In the genomic region with DNA sequence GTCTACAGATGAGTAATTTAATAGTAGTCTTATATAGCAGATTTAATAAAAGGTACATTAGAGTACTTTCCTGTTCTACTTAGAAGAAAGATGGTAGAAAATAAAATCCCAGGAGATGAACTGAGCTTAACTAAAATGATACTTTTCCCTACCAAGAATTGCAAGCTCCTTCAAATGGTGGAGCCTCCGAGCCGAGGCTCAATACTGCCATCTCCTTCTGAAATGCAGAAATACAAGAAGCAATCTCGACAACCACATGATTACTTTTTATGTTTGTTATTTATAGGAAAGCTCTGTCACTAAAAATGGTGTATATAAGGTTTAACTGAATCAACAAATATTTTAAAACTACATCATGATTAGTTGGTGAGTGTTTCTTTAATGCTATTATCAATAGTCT, we compare ENCODE assay signal across 22 mouse cellular contexts. TPM values are rescaled to one million over a fixed set of nuclear protein-coding genes. Genes with fewer than 3 reads are reported as not detected.
A peak's percentile ranks its signal among the peaks of the same experiment; 100 is the strongest.
DNase-seq lines count a peak whose midpoint lies in the region; ATAC-seq and TF ChIP-seq lines count a peak whose summit lies in the region.
"Had no signal": no experiment of that assay in that cellular context is flagged by ENCODE, and none has a peak within 500 bp of the region (broad histone marks: within the 10 kb centered on the region; RNA-seq: fewer than 3 reads in every experiment).

No protein-coding gene starts in this region.

- TF ChIP-seq EP300 in heart, postnatal 0 days (IDR thresholded peaks at IDR 0.05; ENCODE audit: low read depth), result no peak
- TF ChIP-seq EP300 in MEL (IDR thresholded peaks at IDR 0.05; ENCODE audit: low read depth in 1 of 2, low read length in 2 of 2), result no peak

- TF ChIP-seq POLR2A in MEL (IDR thresholded peaks at IDR 0.05; ENCODE audit: control insufficient read depth in 1 of 2, insufficient read depth in 1 of 2, low read depth in 1 of 2, low read length in 2 of 2, poor library complexity in 1 of 2), result no peak
- no peak for TF ChIP-seq POLR2A in cortical plate, adult 2 months (IDR thresholded peaks at IDR 0.05; ENCODE audit: extremely low read depth, insufficient read depth, low read length)

- no peak overlapping the region for H3K4me2 ChIP-seq in heart, postnatal 0 days (ENCODE audit: low read depth, low read length)
- no peak overlapping the region for H3K4me2 ChIP-seq in lung, embryonic 14.5 days
- H3K4me2 ChIP-seq in kidney, embryonic 16.5 days (replicated peaks; ENCODE audit: low read depth, low read length), result no peak overlapping the region
- H3K4me2 ChIP-seq: heart, embryonic 12.5 days; liver, embryonic 13.5 days; midbrain, embryonic 11.5 days; neural tube, embryonic 15.5 days had no signal

- no peak for DNase-seq in heart, postnatal 0 days (ENCODE audit: low spot score)
- no peak for DNase-seq in heart, adult 9 months (ENCODE audit: low spot score in 2 of 2)
- DNase-seq in lung, embryonic 14.5 days, result peak; percentile 29
- no peak for DNase-seq in lung, adult 18-20 months
- no peak for DNase-seq in MEL (ENCODE audit: low read depth, low spot score)
- DNase-seq in MN1 (ENCODE audit: low spot score), result no peak
- DNase-seq: cerebellum, postnatal 14 days; gastrocnemius, postnatal 36 days; heart, postnatal 36 days; kidney, adult 9 months; layer of hippocampus, postnatal 36 days; liver, embryonic 13.5 days; right cerebral cortex, postnatal 25 days; thymus, postnatal 25 days had no signal

- 35% methylated on average over 3 of the region's 3 CpGs for WGBS in heart, postnatal 0 days
- 52% methylated on average over 3 of the region's 3 CpGs for WGBS in lung, embryonic 14.5 days
- WGBS in kidney, embryonic 16.5 days, result 54% methylated on average over 3 of the region's 3 CpGs

- TF ChIP-seq CTCF in heart, postnatal 0 days (IDR thresholded peaks at IDR 0.05; ENCODE audit: low read depth), result peak; percentile 19; the same call in 1 of the 2 replicates
- peak; percentile 41 for TF ChIP-seq CTCF in lung, embryonic 14.5 days (IDR thresholded peaks at IDR 0.05; ENCODE audit: low read depth)
- TF ChIP-seq CTCF in MEL (IDR thresholded peaks at IDR 0.05 in 2 of 3, conservative IDR thresholded peaks at IDR 0.05 in 1 of 3; ENCODE audit: control insufficient read depth in 1 of 3, insufficient read depth in 1 of 3, low read depth in 2 of 3, low read length in 3 of 3, poor library complexity in 1 of 3, severe bottlenecking in 1 of 3), result peak in 2 of 3 experiments; percentile 16 to 34; a peak in 2 of 6 replicates
- TF ChIP-seq CTCF in cortical plate, adult 2 months (IDR thresholded peaks at IDR 0.05; ENCODE audit: extremely low read depth, insufficient read depth, low read length), result 0 out of 2 replicates have a peak, but pooled peaks have one; percentile 27

- no peaks in the 10 kb centered on the region for H3K79me2 ChIP-seq in MEL (ENCODE audit: control insufficient read depth, insufficient read depth, low read length, poor library complexity)

- no peak overlapping the region for H3K4me3 ChIP-seq in heart, postnatal 0 days (ENCODE audit: low read depth, low read length)
- no peak overlapping the region for H3K4me3 ChIP-seq in lung, embryonic 14.5 days (ENCODE audit: low read depth, low read length)
- H3K4me3 ChIP-seq in MEL (ENCODE audit: control insufficient read depth in 1 of 2, insufficient read depth in 1 of 2, low read depth in 2 of 2, low read length in 2 of 2), result no peak overlapping the region
- H3K4me3 ChIP-seq in cortical plate, adult 2 months (ENCODE audit: insufficient read depth, low read length), result no peak overlapping the region
- no peak overlapping the region for H3K4me3 ChIP-seq in kidney, embryonic 16.5 days (ENCODE audit: low read length)
- H3K4me3 ChIP-seq: heart, embryonic 12.5 days; liver, embryonic 13.5 days; myocyte; neural tube, embryonic 15.5 days had no signal

- TF ChIP-seq RAD21 in MEL (IDR thresholded peaks at IDR 0.05; ENCODE audit: low read depth, low read length), result peak; percentile 30

- no peaks in the 10 kb centered on the region for H3K27me3 ChIP-seq in heart, postnatal 0 days (ENCODE audit: control insufficient read depth, insufficient read depth, low read length)
- H3K27me3 ChIP-seq in lung, embryonic 14.5 days (ENCODE audit: insufficient read depth, low read length), result no peaks in the 10 kb centered on the region
- H3K27me3 ChIP-seq in MEL (ENCODE audit: control insufficient read depth in 1 of 2, insufficient read depth in 2 of 2, low read length in 2 of 2), result no peaks in the 10 kb centered on the region
- no peaks in the 10 kb centered on the region for H3K27me3 ChIP-seq in kidney, embryonic 16.5 days (ENCODE audit: insufficient read depth, low read length)
- H3K27me3 ChIP-seq: heart, embryonic 12.5 days; liver, embryonic 13.5 days; neural tube, embryonic 15.5 days had no signal

- no peaks in the 10 kb centered on the region for H3K4me1 ChIP-seq in heart, postnatal 0 days (ENCODE audit: control insufficient read depth, insufficient read depth)
- no peaks in the 10 kb centered on the region for H3K4me1 ChIP-seq in lung, embryonic 14.5 days (ENCODE audit: insufficient read depth)
- peaks cover 5 to 6% of the 10 kb centered on the region in 2 experiments for H3K4me1 ChIP-seq in MEL (ENCODE audit: control insufficient read depth in 1 of 2, insufficient read depth in 2 of 2, low read length in 2 of 2)
- no peaks in the 10 kb centered on the region for H3K4me1 ChIP-seq in cortical plate, adult 2 months (ENCODE audit: control insufficient read depth, insufficient read depth, low read length)
- H3K4me1 ChIP-seq in kidney, embryonic 16.5 days (ENCODE audit: insufficient read depth, low read length), result no peaks in the 10 kb centered on the region
- H3K4me1 ChIP-seq: neural tube, embryonic 15.5 days had no signal

- H3K36me3 ChIP-seq in heart, postnatal 0 days (replicated peaks; ENCODE audit: control insufficient read depth, insufficient read depth, low read length), result no peaks in the 10 kb centered on the region
- H3K36me3 ChIP-seq in lung, embryonic 14.5 days (ENCODE audit: insufficient read depth), result no peaks in the 10 kb centered on the region
- peaks cover 0 to 5% of the 10 kb centered on the region in 2 experiments; a peak in 2 of 4 replicates for H3K36me3 ChIP-seq in MEL (ENCODE audit: control insufficient read depth in 1 of 2, insufficient read depth in 2 of 2, low read length in 2 of 2)
- H3K36me3 ChIP-seq in kidney, embryonic 16.5 days (ENCODE audit: insufficient read depth, low read length), result no peaks in the 10 kb centered on the region
- H3K36me3 ChIP-seq: heart, embryonic 12.5 days; neural tube, embryonic 15.5 days had no signal

- H3K27ac ChIP-seq in heart, postnatal 0 days (ENCODE audit: low read depth), result no peak overlapping the region
- no peak overlapping the region for H3K27ac ChIP-seq in lung, embryonic 14.5 days (ENCODE audit: low read depth)
- H3K27ac ChIP-seq in MEL (ENCODE audit: control insufficient read depth, low read depth, low read length), result no peak overlapping the region
- no peak overlapping the region for H3K27ac ChIP-seq in cortical plate, adult 2 months (ENCODE audit: insufficient read depth, low read length)
- no peak overlapping the region for H3K27ac ChIP-seq in kidney, embryonic 16.5 days (ENCODE audit: low read length)
- H3K27ac ChIP-seq: liver, embryonic 13.5 days; neural tube, embryonic 15.5 days had no signal

- no peaks in the 10 kb centered on the region for H3K9me3 ChIP-seq in heart, postnatal 0 days (replicated peaks; ENCODE audit: control insufficient read depth, low read length)
- H3K9me3 ChIP-seq in lung, embryonic 14.5 days (ENCODE audit: low read depth, low read length), result no peaks in the 10 kb centered on the region
- no peaks in the 10 kb centered on the region for H3K9me3 ChIP-seq in MEL (replicated peaks; ENCODE audit: insufficient read depth, low read length)
- no peaks in the 10 kb centered on the region for H3K9me3 ChIP-seq in kidney, embryonic 16.5 days (ENCODE audit: low read length)
- H3K9me3 ChIP-seq: heart, embryonic 12.5 days; liver, embryonic 13.5 days; neural tube, embryonic 15.5 days had no signal

- no peak for ATAC-seq in heart, postnatal 0 days (ENCODE audit: insufficient read depth, low read depth)
- ATAC-seq in lung, embryonic 14.5 days (ENCODE audit: insufficient read depth), result no peak
- ATAC-seq in kidney, embryonic 16.5 days (ENCODE audit: low FRiP score, low TSS enrichment), result no peak
- ATAC-seq: CD4-positive, CD25-positive, alpha-beta regulatory T cell, adult 4 months had no signal

- no peak overlapping the region for H3K9ac ChIP-seq in heart, postnatal 0 days (replicated peaks; ENCODE audit: low read depth, low read length)
- H3K9ac ChIP-seq in lung, embryonic 14.5 days, result no peak overlapping the region
- H3K9ac ChIP-seq in MEL (ENCODE audit: control insufficient read depth, low read depth, low read length, poor library complexity, severe bottlenecking), result no peak overlapping the region
- H3K9ac ChIP-seq in kidney, embryonic 16.5 days (replicated peaks; ENCODE audit: low read length), result no peak overlapping the region
- H3K9ac ChIP-seq: heart, embryonic 12.5 days; liver, embryonic 13.5 days; neural tube, embryonic 15.5 days had no signal

TF ChIP-seq in MEL, 35 proteins besides CTCF, POLR2A, EP300 and RAD21:
- TF ChIP-seq MAZ (IDR thresholded peaks at IDR 0.05; ENCODE audit: low read depth, low read length) (no peak), SMC3 (IDR thresholded peaks at IDR 0.05; ENCODE audit: low read depth, low read length) (peak; percentile 23; the same call in 1 of the 2 replicates)

RNA-seq across cellular contexts. Expression of a gene that starts 39.0 kb away (rescaled TPM):
- not detected in 2 replicates for total RNA-seq in heart, postnatal 0 days (2014; rRNA removed; ENCODE audit: low replicate concordance)
- 0.05 and 0.31 TPM in 2 replicates for polyA plus RNA-seq in heart, postnatal 0 days (2015; fragmentation: Nextera tagmentation; extraction: Ambion mirVana)
- polyA plus RNA-seq in lung, embryonic 14.5 days (2014; fragmentation: Nextera tagmentation; extraction: Ambion mirVana), result 0.13 and 0.14 TPM in 2 replicates
- total RNA-seq in MEL (2012; rRNA removed), result 11.7 and 18.3 TPM in 2 replicates
- 10 to 100 TPM in 1 of 2 experiments, not detected in 1; 14.7 TPM for polyA plus RNA-seq in MEL (2012; ENCODE audit: insufficient read depth in 1 of 2, insufficient read length in 2 of 2, low read depth in 1 of 2, low replicate concordance in 2 of 2, missing spikeins in 1 of 2)
- 0.47 and 0.77 TPM in 2 replicates for polyA plus RNA-seq in cortical plate, adult 2 months (2012; rRNA removed)
- 3.4 and 3.5 TPM in 2 replicates for polyA plus RNA-seq in kidney, embryonic 16.5 days (2015; fragmentation: Nextera tagmentation; extraction: Ambion mirVana)
- polyA plus RNA-seq: CD4-positive, CD25-positive, alpha-beta regulatory T cell, adult 4 months; large intestine, adult 2 months; myocyte had no signal
